Mouse (Mus musculus) olfactory bulb, adult 2 months (tissue): ENCODE results near the gene Creb3.

ENCODE experiments used
- CTCF ChIP-seq: fragments of 200-500 bp; IDR thresholded peaks from 2 replicates; pipeline ENCODE4 v1.5.1; 2012; ENCODE audit warnings: low read depth, mild to moderate bottlenecking, low read length, moderate library complexity; ENCODE audit not compliant: insufficient read depth
- POLR2A ChIP-seq: fragments of 200-500 bp; IDR thresholded peaks from 2 replicates; pipeline ENCODE4 v1.6.1; 2012; ENCODE audit warnings: mild to moderate bottlenecking, low read depth, low read length, moderate library complexity; ENCODE audit not compliant: insufficient read depth

DNA sequence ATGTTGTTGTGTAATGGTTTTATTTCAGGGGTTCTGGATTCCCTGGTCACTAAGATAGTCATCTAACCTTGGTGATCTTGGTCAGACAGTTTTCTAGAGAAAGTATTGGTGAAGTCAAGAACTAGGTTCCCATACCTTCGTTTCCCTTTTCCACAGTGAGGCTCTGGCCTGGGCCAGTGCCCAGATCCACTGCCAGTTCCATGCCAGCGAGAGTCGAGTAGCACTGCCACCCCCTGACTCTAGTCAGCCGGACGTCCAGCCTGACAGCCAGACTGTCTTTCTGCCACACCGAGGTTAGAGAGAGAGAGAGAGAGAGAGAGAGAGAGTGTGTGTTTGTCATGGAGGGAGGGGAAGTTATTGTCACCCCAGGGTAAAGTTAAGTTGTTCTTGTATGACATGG is 17.6 kb downstream of the Creb3 start:
- TF ChIP-seq POLR2A (no peak), CTCF (no peak)
